Mouse (Mus musculus) bone marrow macrophage, adult 2 months (primary cell): ENCODE data around the gene Gas2l3.

ENCODE experiments used
- CTCF ChIP-seq: IDR thresholded peaks from 2 replicates; pipeline ENCODE4 v1.5.1; 2012; ENCODE audit warnings: low read depth, mild to moderate bottlenecking, low read length, moderate library complexity
- POLR2A ChIP-seq: IDR thresholded peaks from 2 replicates; pipeline ENCODE4 v1.6.1; 2012; ENCODE audit warnings: mild to moderate bottlenecking, low read depth, low read length, borderline replicate concordance

GRCm38 (mm10) chr10:89415478-89415877, 28.3 kb downstream of the Gas2l3 start:
- TF ChIP-seq CTCF = no peak
- TF ChIP-seq POLR2A = no peak
